Mouse (Mus musculus) embryonic facial prominence, embryonic 11.5 days (tissue): Measurements from ENCODE around the gene Macrod1. TPM values are rescaled to one million over a fixed set of nuclear protein-coding genes. Genes with fewer than 3 reads are reported as not detected.

Experiments used
- ATAC-seq: fragments of 200-750 bp; cut with Nextera tagmentation; replicated peaks from 2 replicates; pipeline ENCODE4 v1.8.0; 2017; ENCODE audit warnings: low read depth; ENCODE audit not compliant: insufficient number of reproducible peaks, low FRiP score, low TSS enrichment
- DNase-seq: peaks from one replicate; pipeline ENCODE4 v3.0.0-alpha.2; 2015; ENCODE audit warnings: low spot score
- H3K27ac ChIP-seq: fragments of 300-500 bp; sonication (generic); replicated peaks from 2 replicates; pipeline ENCODE4 v1.5.1; 2014; ENCODE audit warnings: mild to moderate bottlenecking, low read depth, low read length, control low read depth
- H3K27me3 ChIP-seq: fragments of 300-500 bp; sonication (generic); 2 replicates; pipeline ENCODE4 v1.6.1; 2014; ENCODE audit warnings: mild to moderate bottlenecking, low read length, moderate library complexity, mixed read lengths; ENCODE audit not compliant: control insufficient read depth, insufficient read depth
- H3K36me3 ChIP-seq: fragments of 300-500 bp; sonication (generic); replicated peaks from 2 replicates; pipeline ENCODE4 v1.6.1; 2014; ENCODE audit warnings: low read depth, mild to moderate bottlenecking, low read length, moderate library complexity, mixed read lengths; ENCODE audit not compliant: control insufficient read depth, insufficient read depth
- H3K4me1 ChIP-seq: fragments of 300-500 bp; sonication (generic); 2 replicates; pipeline ENCODE4 v1.6.1; 2014; ENCODE audit warnings: low read length, mixed read lengths; ENCODE audit not compliant: control insufficient read depth, insufficient read depth
- H3K4me2 ChIP-seq: fragments of 300-500 bp; sonication (generic); 2 replicates; pipeline ENCODE4 v1.6.1; 2014; ENCODE audit warnings: low read depth, mild to moderate bottlenecking, control low read depth, low read length, moderate library complexity
- H3K4me3 ChIP-seq: fragments of 300-500 bp; sonication (generic); 2 replicates; pipeline ENCODE4 v1.5.1; 2014; ENCODE audit warnings: low read depth, low read length, control low read depth
- H3K9ac ChIP-seq: fragments of 300-500 bp; sonication (generic); replicated peaks from 2 replicates; pipeline ENCODE4 v1.6.1; 2014; ENCODE audit warnings: mild to moderate bottlenecking, control low read depth, low read length
- H3K9me3 ChIP-seq: fragments of 300-500 bp; sonication (generic); replicated peaks from 2 replicates; pipeline ENCODE4 v1.6.1; 2016; ENCODE audit warnings: mild to moderate bottlenecking, low read length, inconsistent platforms, mixed read lengths; ENCODE audit not compliant: control insufficient read depth
- WGBS: fragments of 180-500 bp; shearing (Covaris S2); extraction: QIAGEN DNeasy Blood & Tissue Kit; methylation state at CpG from one replicate; pipeline ENCODE4 v1.1.7; 2014; 5-methylcytosine and 5-hydroxymethylcytosine counted together
- polyA plus RNA-seq: library from polyadenylated mRNA; unstranded; fragments of >200 nt; fragmentation: Nextera tagmentation; extraction: Ambion mirVana; gene quantifications from 2 replicates; pipeline ENCODE4 v1.2.1, GENCODE M21; 2014

Macrod1 gene
- polyA plus RNA-seq, 1 experiment from 2014 or later, result 6.9 TPM

GRCm38 (mm10) chr19:7195900-7196728 lies 139.5 kb downstream of the Macrod1 start:
- Histone ChIP-seq H3K9ac (no peak overlapping the region), H3K27ac (no peak overlapping the region), H3K4me2 (no peak overlapping the region), H3K9me3 (no peaks in the 10 kb centered on the region), H3K4me3 (no peak overlapping the region), H3K4me1 (no peaks in the 10 kb centered on the region), H3K36me3 (peaks cover 10% of the 10 kb centered on the region), H3K27me3 (no peaks in the 10 kb centered on the region)
- peak; percentile 7 for ATAC-seq
- WGBS, result 16% methylated on average over 33 of the region's 33 CpGs
- peak; percentile 67 for DNase-seq

- peaks cover 10% of the 10 kb centered on the region for H3K36me3 ChIP-seq
- H3K27me3 ChIP-seq, result no peaks in the 10 kb centered on the region
- no peak overlapping the region for H3K4me2 ChIP-seq
- WGBS, result 9% methylated on average over 17 of the region's 17 CpGs
- no peaks in the 10 kb centered on the region for H3K9me3 ChIP-seq
- H3K4me1 ChIP-seq, result no peaks in the 10 kb centered on the region
- no peak overlapping the region for H3K9ac ChIP-seq
- no peak overlapping the region for H3K4me3 ChIP-seq
- DNase-seq, result peak; percentile 72
- ATAC-seq, result peak; percentile 39; the same call in 1 of the 2 replicates
- no peak overlapping the region for H3K27ac ChIP-seq
Measured at GRCm38 (mm10) chr19:7196741-7197270, 140.2 kb downstream of the Macrod1 start.

- Histone ChIP-seq H3K9ac (no peak overlapping the region), H3K27ac (no peak overlapping the region)
Measured at GRCm38 (mm10) chr19:7197445-7197844, 140.8 kb downstream of the Macrod1 start.

GRCm38 (mm10) chr19:7199089-7199488 lies 142.5 kb downstream of the Macrod1 start:
- no peak for ATAC-seq
- H3K27ac ChIP-seq, result no peak overlapping the region
- no peaks in the 10 kb centered on the region for H3K9me3 ChIP-seq
- no peaks in the 10 kb centered on the region for H3K27me3 ChIP-seq
- no peak for DNase-seq
- no peak overlapping the region for H3K4me3 ChIP-seq
- no peak overlapping the region for H3K9ac ChIP-seq
- 92% methylated on average over 13 of the region's 13 CpGs for WGBS
- H3K4me2 ChIP-seq, result no peak overlapping the region
- H3K36me3 ChIP-seq, result peaks cover 10% of the 10 kb centered on the region
- H3K4me1 ChIP-seq, result no peaks in the 10 kb centered on the region

More at GRCm38 (mm10) chr19:7197445-7197844, 140.8 kb downstream of the Macrod1 start:
- H3K36me3 ChIP-seq, result peaks cover 10% of the 10 kb centered on the region
- ATAC-seq (no peak), DNase-seq (no peak)
- H3K9me3 ChIP-seq, result no peaks in the 10 kb centered on the region
- H3K4me2 ChIP-seq, result no peak overlapping the region
- H3K4me3 ChIP-seq, result no peak overlapping the region
- 86% methylated on average over 9 of the region's 9 CpGs for WGBS
- H3K4me1 ChIP-seq, result no peaks in the 10 kb centered on the region
- H3K27me3 ChIP-seq, result no peaks in the 10 kb centered on the region

- H3K4me1 ChIP-seq, result no peaks in the 10 kb centered on the region
- H3K4me3 ChIP-seq, result no peak overlapping the region
- WGBS, result 64% methylated on average over 1 of the region's 1 CpGs
- no peaks in the 10 kb centered on the region for H3K27me3 ChIP-seq
- H3K9me3 ChIP-seq, result no peaks in the 10 kb centered on the region
- no peak overlapping the region for H3K27ac ChIP-seq
- DNase-seq, result no peak
- H3K9ac ChIP-seq, result no peak overlapping the region
- ATAC-seq, result no peak
- H3K4me2 ChIP-seq, result no peak overlapping the region
- H3K36me3 ChIP-seq, result peaks cover 10% of the 10 kb centered on the region
Measured at GRCm38 (mm10) chr19:7200427-7200826, 143.8 kb downstream of the Macrod1 start.

- Histone ChIP-seq H3K27me3 (no peaks in the 10 kb centered on the region), H3K9me3 (no peaks in the 10 kb centered on the region), H3K4me3 (peak overlapping the region; percentile 83), H3K27ac (no peak overlapping the region), H3K4me2 (peak overlapping the region; percentile 68), H3K9ac (peak overlapping the region; percentile 80), H3K4me1 (no peaks in the 10 kb centered on the region), H3K36me3 (peaks cover under 1% of the 10 kb centered on the region; the same call in 1 of the 2 replicates)
- no peak for DNase-seq
- 69% methylated on average over 2 of the region's 2 CpGs for WGBS
- no peak for ATAC-seq
Measured at GRCm38 (mm10) chr19:7204898-7205297, 148.3 kb downstream of the Macrod1 start.

GRCm38 (mm10) chr19:7205326-7205725 lies 148.7 kb downstream of the Macrod1 start:
- H3K9me3 ChIP-seq, result no peaks in the 10 kb centered on the region
- peak overlapping the region; percentile 93; the same call in 1 of the 2 replicates for H3K27ac ChIP-seq
- H3K27me3 ChIP-seq, result no peaks in the 10 kb centered on the region
- H3K4me1 ChIP-seq, result no peaks in the 10 kb centered on the region
- H3K4me3 ChIP-seq, result peak overlapping the region; percentile 83
- H3K9ac ChIP-seq, result peak overlapping the region; percentile 80
- no peaks in the 10 kb centered on the region for H3K36me3 ChIP-seq
- ATAC-seq (no peak), DNase-seq (no peak)
- peak overlapping the region; percentile 68 for H3K4me2 ChIP-seq
- WGBS, result 36% methylated on average over 7 of the region's 7 CpGs
